Mouse (Mus musculus) CH12.LX (cell line): ENCODE measurements around the gene Tmem258. TPM values are rescaled to one million over a fixed set of nuclear protein-coding genes. Genes with fewer than 3 reads are reported as not detected.

Source experiments
- DNase-seq: peaks from one replicate; pipeline ENCODE4 v3.0.0-alpha.2; 2013; ENCODE audit errors: extremely low read depth
- H3K27ac ChIP-seq: 2 replicates; pipeline ENCODE4 v1.5.1; 2012; ENCODE audit warnings: low read depth, mild to moderate bottlenecking, control low read depth, moderate library complexity; ENCODE audit not compliant: insufficient read depth
- H3K27me3 ChIP-seq: replicated peaks from 2 replicates; pipeline ENCODE3; 2012; ENCODE audit warnings: inconsistent platforms
- H3K36me3 ChIP-seq, 2 experiments: replicated peaks in 1 of 2; 2 replicates each; pipeline versions ENCODE3 to v1.6.1; 2012; ENCODE audit warnings: inconsistent platforms in 1 of 2, low read length in 1 of 2, mild to moderate bottlenecking in 1 of 2, mixed read lengths in 1 of 2, moderate library complexity in 1 of 2; ENCODE audit not compliant: control insufficient read depth in 1 of 2, insufficient read depth in 1 of 2
- H3K4me1 ChIP-seq, 2 experiments: 2 replicates each; pipeline ENCODE4 v1.6.1; 2012; ENCODE audit warnings: inconsistent platforms in 1 of 2, moderate library complexity in 1 of 2; ENCODE audit not compliant: insufficient read depth in 2 of 2, control insufficient read depth in 1 of 2
- H3K4me2 ChIP-seq: 2 replicates; pipeline ENCODE4 v1.6.1; 2012; ENCODE audit warnings: low read depth, mild to moderate bottlenecking, control low read depth; ENCODE audit not compliant: poor library complexity, insufficient read depth, severe bottlenecking
- H3K4me3 ChIP-seq, 3 experiments: fragments of 150-350 bp in 1 of 3; sonication (generic) in 1 of 3; replicated peaks in 1 of 3; 2 replicates each; pipeline versions ENCODE3 to v1.5.1; 2011 to 2012; ENCODE audit warnings: low read depth in 2 of 3, low read length in 2 of 3, mild to moderate bottlenecking in 2 of 3, moderate library complexity in 2 of 3, control low read depth in 1 of 3, improper control_type of control experiment in 1 of 3, inconsistent platforms in 1 of 3, mixed read lengths in 1 of 3; ENCODE audit not compliant: poor library complexity in 1 of 3
- H3K79me2 ChIP-seq: replicated peaks from 2 replicates; pipeline ENCODE4 v1.6.1; 2012; ENCODE audit warnings: mild to moderate bottlenecking, moderate library complexity; ENCODE audit not compliant: control insufficient read depth, poor library complexity, insufficient read depth, severe bottlenecking; ENCODE audit errors: extremely low read depth
- H3K9ac ChIP-seq: 2 replicates; pipeline ENCODE4 v1.6.1; 2012; ENCODE audit warnings: low read depth, mild to moderate bottlenecking, control low read depth, moderate library complexity; ENCODE audit not compliant: insufficient read depth
- H3K9me3 ChIP-seq: replicated peaks from 2 replicates; pipeline ENCODE3; 2012; ENCODE audit warnings: low read length, inconsistent platforms, mixed read lengths
- CTCF ChIP-seq, 2 experiments: IDR thresholded peaks in 1 of 2; conservative IDR thresholded peaks in 1 of 2; 2 replicates each; pipeline ENCODE4 v1.5.1; 2011 to 2012; ENCODE audit warnings: low read depth in 2 of 2, low read length in 2 of 2, improper control_type of control experiment in 1 of 2, inconsistent platforms in 1 of 2, mild to moderate bottlenecking in 1 of 2, moderate library complexity in 1 of 2
- E2F4 ChIP-seq: IDR thresholded peaks from 2 replicates; pipeline ENCODE4 v1.6.1; 2011; ENCODE audit warnings: low read depth, low read length, improper control_type of control experiment; ENCODE audit not compliant: insufficient replicate concordance
- GABPA ChIP-seq: IDR thresholded peaks from 2 replicates; pipeline ENCODE4 v1.6.1; 2012; ENCODE audit warnings: low read depth, low read length, improper control_type of control experiment, inconsistent platforms; ENCODE audit not compliant: insufficient replicate concordance
- IRF4 ChIP-seq: IDR thresholded peaks from 2 replicates; pipeline ENCODE4 v1.6.1; 2014; ENCODE audit warnings: low read depth, mild to moderate bottlenecking, inconsistent platforms, low read length, improper control_type of control experiment
- JUND ChIP-seq: conservative IDR thresholded peaks from 2 replicates; pipeline ENCODE4 v1.6.1; 2011; ENCODE audit warnings: low read depth, low read length, improper control_type of control experiment
- MXI1 ChIP-seq: IDR thresholded peaks from 2 replicates; pipeline ENCODE4 v1.6.1; 2011; ENCODE audit warnings: mild to moderate bottlenecking, low read depth, low read length, improper control_type of control experiment
- NELFE ChIP-seq: IDR thresholded peaks from 2 replicates; pipeline ENCODE4 v1.6.1; 2011; ENCODE audit warnings: low read depth, low read length, improper control_type of control experiment
- NRF1 ChIP-seq: IDR thresholded peaks from 2 replicates; pipeline ENCODE4 v1.6.1; 2014; ENCODE audit warnings: low read depth, mild to moderate bottlenecking, inconsistent platforms, low read length, improper control_type of control experiment, moderate library complexity
- RAD21 ChIP-seq: IDR thresholded peaks from 2 replicates; pipeline ENCODE4 v1.6.1; 2011; ENCODE audit warnings: low read depth, mild to moderate bottlenecking, low read length, improper control_type of control experiment, moderate library complexity
- RCOR1 ChIP-seq: conservative IDR thresholded peaks from 2 replicates; pipeline ENCODE4 v1.6.1; 2012; ENCODE audit warnings: low read depth, mild to moderate bottlenecking, inconsistent platforms, low read length, improper control_type of control experiment
- SMC3 ChIP-seq: IDR thresholded peaks from 2 replicates; pipeline ENCODE4 v1.6.1; 2011; ENCODE audit warnings: low read depth, low read length, improper control_type of control experiment
- TCF12 ChIP-seq: IDR thresholded peaks from 2 replicates; pipeline ENCODE4 v1.6.1; 2014; ENCODE audit warnings: low read depth, mild to moderate bottlenecking, inconsistent platforms, low read length, improper control_type of control experiment
- USF1 ChIP-seq: IDR thresholded peaks from 2 replicates; pipeline ENCODE4 v1.6.1; 2014; ENCODE audit warnings: low read depth, mild to moderate bottlenecking, inconsistent platforms, low read length, improper control_type of control experiment
- ZC3H11A ChIP-seq: IDR thresholded peaks from 2 replicates; pipeline ENCODE4 v1.6.1; 2012; ENCODE audit warnings: low read depth, mild to moderate bottlenecking, inconsistent platforms, low read length, improper control_type of control experiment
- dilution Hi-C: fragments of 300-500 bp; cut with MboI; formaldehyde crosslinking; loops from 2 replicates; pipeline ENCODE4 v1.14.3; 2020; ENCODE audit warnings: low sequenced_read_pairs; ENCODE audit not compliant: extremely low pct_unique_long_range_greater_than_20kb, extremely low pct_ligation_motif_present
- in situ Hi-C: fragments of 300-500 bp; cut with MboI; formaldehyde crosslinking; loops from 3 replicates; pipeline ENCODE4 v1.14.3; 2019; ENCODE audit warnings: low sequenced_read_pairs, low pct_ligation_motif_present, low pct_unique_long_range_greater_than_20kb, mixed read lengths
- polyA plus RNA-seq: library from polyadenylated mRNA; unstranded; fragments of >175 nt; gene quantifications from 2 replicates; pipeline ENCODE4 v1.2.1, GENCODE M21; 2012; ENCODE audit warnings: low read depth; ENCODE audit not compliant: insufficient read length
- total RNA-seq, 2 experiments: library from RNA; depleted of rRNA; stranded (reverse); fragments of 300-350 nt in 1 of 2; fragments of >200 nt in 1 of 2; gene quantifications; 2 replicates each; pipeline ENCODE4 v1.2.3; 2012 to 2014

Gene Tmem258
- total and polyA plus RNA-seq, 3 experiments = 164 to 344 (median 253) TPM

DNA sequence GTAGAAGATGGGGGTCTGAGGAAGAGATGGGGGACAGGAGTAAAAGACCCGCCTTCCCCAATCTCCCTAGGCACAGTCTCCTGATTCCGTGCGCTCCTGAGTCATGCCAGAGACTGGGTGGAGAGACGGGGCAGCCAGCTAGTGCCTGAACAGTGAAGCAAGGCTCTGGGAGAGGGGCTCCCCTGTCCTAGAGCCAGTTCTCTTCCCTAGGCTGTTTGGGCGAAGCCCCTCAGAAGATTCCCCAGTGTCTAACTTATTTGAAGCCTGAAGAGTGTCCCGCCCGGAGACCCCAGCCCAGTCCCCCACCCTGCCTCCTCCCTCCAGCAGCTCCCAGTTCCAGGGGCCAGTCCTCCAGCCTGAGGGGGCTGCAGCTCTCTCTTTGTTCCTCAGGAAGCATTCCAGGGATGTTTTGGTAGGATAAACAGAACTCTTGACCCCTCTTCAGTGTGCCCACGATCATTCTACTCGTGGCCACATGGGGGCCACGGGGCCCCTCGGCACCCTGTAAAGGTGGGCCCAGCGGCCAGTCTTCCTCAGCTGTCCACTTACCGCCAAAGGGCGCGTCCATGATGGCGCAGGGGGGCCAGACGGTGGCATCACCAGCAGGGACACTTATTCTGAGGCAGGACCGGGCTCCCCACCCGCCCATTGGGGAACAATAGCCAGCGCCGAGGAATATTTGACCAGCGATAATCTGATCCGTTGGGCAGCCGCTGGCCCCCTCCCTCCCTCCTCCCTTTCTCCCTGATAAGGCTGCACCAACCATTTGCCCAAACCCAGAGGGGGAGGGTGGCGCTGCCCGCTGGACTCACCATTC, 21.0 kb downstream of the Tmem258 start:
- Histone ChIP-seq H3K27ac (no peak overlapping the region), H3K27me3 (peaks cover 72% of the 10 kb centered on the region), H3K4me2 (no peak overlapping the region), H3K36me3 (no peaks in the 10 kb centered on the region), H3K79me2 (no peaks in the 10 kb centered on the region), H3K4me1 (peaks cover 0 to 4% of the 10 kb centered on the region in 2 experiments; a peak in 2 of 4 replicates), H3K4me3 (no peak overlapping the region), H3K9ac (no peak overlapping the region), H3K9me3 (no peaks in the 10 kb centered on the region)
- in situ Hi-C loops = no loop called here
- DNase-seq = no peak
- dilution Hi-C loops = no loop called here
- TF ChIP-seq E2F4 = no peak
- TF ChIP-seq CTCF (conservative IDR thresholded peaks at IDR 0.05 in 1 of 2, IDR thresholded peaks at IDR 0.05 in 1 of 2; ENCODE audit: low read depth in 2 of 2, low read length in 2 of 2) = 0 out of 4 replicates have a peak, but pooled peaks of 1 of the 2 experiments have one; percentile 3

DNA sequence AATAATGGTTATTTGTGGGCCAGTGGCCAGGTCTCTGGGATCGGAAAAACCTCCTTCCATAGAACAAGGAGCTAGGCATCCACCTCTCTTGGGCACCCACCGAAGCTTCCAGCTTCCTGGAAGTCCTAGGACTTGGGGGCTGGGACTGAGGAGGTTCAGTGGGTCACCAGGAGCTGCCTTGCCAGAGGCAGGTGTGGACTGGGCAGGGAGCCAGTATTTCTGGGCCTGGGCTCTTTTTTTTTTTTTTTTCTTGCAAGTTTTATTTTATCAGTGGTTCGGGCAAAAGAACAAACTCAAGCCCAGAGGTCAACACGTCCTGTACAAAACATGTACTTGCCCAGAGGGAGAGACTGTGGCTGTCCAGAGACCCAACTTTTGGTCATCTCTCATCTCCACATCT, 22.0 kb downstream of the Tmem258 start:
- no peaks in the 10 kb centered on the region; a peak in 1 of 4 replicates for H3K4me1 ChIP-seq
- TF ChIP-seq GABPA = no peak
- no peak for TF ChIP-seq USF1
- no peak for TF ChIP-seq TCF12
- no peak for TF ChIP-seq MXI1
- TF ChIP-seq RCOR1 = no peak
- TF ChIP-seq SMC3 = no peak
- no peak for TF ChIP-seq NELFE
- TF ChIP-seq RAD21 = no peak
- no peak for TF ChIP-seq ZC3H11A
- TF ChIP-seq JUND = no peak
- TF ChIP-seq IRF4 = no peak
- TF ChIP-seq NRF1 = no peak
- no peak overlapping the region for H3K27ac ChIP-seq
- H3K4me2 ChIP-seq = no peak overlapping the region
- no peaks in the 10 kb centered on the region for H3K36me3 ChIP-seq
- dilution Hi-C loops (no loop called here), in situ Hi-C loops (no loop called here)
- peaks cover 80% of the 10 kb centered on the region for H3K27me3 ChIP-seq
- no peak overlapping the region for H3K9ac ChIP-seq
- H3K9me3 ChIP-seq = no peaks in the 10 kb centered on the region
- H3K4me3 ChIP-seq = no peak overlapping the region
- no peaks in the 10 kb centered on the region for H3K79me2 ChIP-seq
- DNase-seq = no peak
